Mouse (Mus musculus) kidney, adult 2 months (tissue): ENCODE measurements at regions not wholly inside any gene's neighbourhood (a gene's known extent, or its start where the extent isn't known, plus 50 kb on each side); places are given as distances from the start of the nearest gene placed in this dataset.

Experiments used
- CTCF ChIP-seq: fragments of 200-500 bp; conservative IDR thresholded peaks from 2 replicates; pipeline ENCODE4 v1.5.1; 2011; ENCODE audit warnings: low read depth, mild to moderate bottlenecking, control low read depth, low read length, moderate library complexity, mixed read lengths; ENCODE audit not compliant: insufficient read depth, insufficient read length
- POLR2A ChIP-seq: fragments of 200-500 bp; IDR thresholded peaks from one replicate; pipeline ENCODE4 v1.6.1; 2011; ENCODE audit warnings: low read depth, low read length, control low read depth

- TF ChIP-seq CTCF (no peak), POLR2A (no peak)
Observed at GRCm38 (mm10) chr19:14801669-14802068, 203.8 kb upstream of the Tle4 start.
